Mouse (Mus musculus) stomach, postnatal 0 days (tissue): ENCODE results near the gene Mboat2. TPM values are rescaled to one million over a fixed set of nuclear protein-coding genes. Genes with fewer than 3 reads are reported as not detected.
A peak's percentile ranks its signal among the peaks of the same experiment; 100 is the strongest.

Experiments
- ATAC-seq: fragments of 200-750 bp; cut with Nextera tagmentation; 2 replicates; pipeline ENCODE4 v1.8.0; 2017; ENCODE audit not compliant: low FRiP score, low TSS enrichment
- DNase-seq: peaks from one replicate; pipeline ENCODE4 v3.0.0-alpha.2; 2016; ENCODE audit warnings: low spot score
- H3K27ac ChIP-seq: fragments of 300-500 bp; sonication (generic); replicated peaks from 2 replicates; pipeline ENCODE4 v1.5.1; 2014; ENCODE audit warnings: mild to moderate bottlenecking, control low read depth
- H3K27me3 ChIP-seq: fragments of 300-500 bp; sonication (generic); 2 replicates; pipeline ENCODE4 v1.6.1; 2014; ENCODE audit warnings: low read length; ENCODE audit not compliant: control insufficient read depth, insufficient read depth
- H3K36me3 ChIP-seq: fragments of 300-500 bp; sonication (generic); 2 replicates; pipeline ENCODE4 v1.6.1; 2014; ENCODE audit warnings: low read length, mixed read lengths; ENCODE audit not compliant: control insufficient read depth, insufficient read depth
- H3K4me1 ChIP-seq: fragments of 300-500 bp; sonication (generic); replicated peaks from 2 replicates; pipeline ENCODE4 v1.6.1; 2014; ENCODE audit warnings: antibody characterized with exemption; ENCODE audit not compliant: control insufficient read depth, insufficient read depth
- H3K4me2 ChIP-seq: fragments of 300-500 bp; sonication (generic); replicated peaks from 2 replicates; pipeline ENCODE4 v1.6.1; 2014; ENCODE audit warnings: low read depth, mild to moderate bottlenecking, control low read depth, moderate library complexity
- H3K4me3 ChIP-seq: fragments of 300-500 bp; sonication (generic); 2 replicates; pipeline ENCODE4 v1.5.1; 2014; ENCODE audit warnings: low read depth, low read length, control low read depth
- H3K9ac ChIP-seq: fragments of 300-500 bp; sonication (generic); 2 replicates; pipeline ENCODE4 v1.6.1; 2014; ENCODE audit warnings: mild to moderate bottlenecking, low read length, control low read depth, mixed read lengths
- H3K9me3 ChIP-seq: fragments of 300-500 bp; sonication (generic); 2 replicates; pipeline ENCODE4 v1.6.1; 2016; ENCODE audit warnings: low read length; ENCODE audit not compliant: control insufficient read depth
- CTCF ChIP-seq: IDR thresholded peaks from 2 replicates; pipeline ENCODE4 v1.5.1; 2016; ENCODE audit warnings: antibody characterized with exemption, low read depth, mild to moderate bottlenecking, moderate library complexity
- EP300 ChIP-seq: optimal IDR thresholded peaks from 2 replicates; pipeline ENCODE3; 2016; ENCODE audit warnings: antibody characterized with exemption
- WGBS: fragments of 180-500 bp; shearing (Covaris S2); extraction: QIAGEN DNeasy Blood & Tissue Kit; methylation state at CpG from one replicate; pipeline ENCODE4 v1.1.7; 2014; 5-methylcytosine and 5-hydroxymethylcytosine counted together
- polyA plus RNA-seq: library from polyadenylated mRNA; unstranded; fragments of >200 nt; fragmentation: Nextera tagmentation; extraction: Ambion mirVana; gene quantifications from 2 replicates; pipeline ENCODE4 v1.2.1, GENCODE M21; 2015

The Mboat2 gene
- polyA plus RNA-seq, 1 experiment from 2014 or later = 96.2 TPM

DNA sequence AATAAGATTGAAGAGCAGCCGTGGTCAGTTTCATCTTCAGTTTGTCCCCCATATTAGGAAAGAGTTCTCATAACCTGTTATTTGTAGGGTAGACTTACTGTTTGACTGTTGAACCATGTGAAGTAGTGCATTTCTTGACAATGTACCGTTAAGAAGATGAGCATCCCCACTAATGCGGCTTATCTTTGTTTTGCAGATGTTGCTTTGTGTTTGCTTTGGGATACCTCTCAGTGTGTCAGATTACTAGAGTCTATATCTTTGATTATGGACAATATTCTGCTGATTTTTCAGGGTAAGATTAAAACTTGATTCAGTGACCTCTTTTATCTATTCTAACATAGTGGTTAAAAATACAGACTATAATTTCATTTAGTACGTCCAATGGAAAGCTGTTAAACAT, 93.3 kb downstream of the Mboat2 start:
- Histone ChIP-seq H3K9ac (no peak overlapping the region), H3K4me3 (no peak overlapping the region), H3K4me1 (no peaks in the 10 kb centered on the region), H3K36me3 (no peaks in the 10 kb centered on the region), H3K27ac (no peak overlapping the region), H3K27me3 (no peaks in the 10 kb centered on the region), H3K4me2 (no peak overlapping the region), H3K9me3 (no peaks in the 10 kb centered on the region)
- DNase-seq (no peak), ATAC-seq (no peak)
- WGBS = 75% methylated on average over 4 of the region's 4 CpGs
- TF ChIP-seq CTCF = no peak
- no peak for TF ChIP-seq EP300

DNA sequence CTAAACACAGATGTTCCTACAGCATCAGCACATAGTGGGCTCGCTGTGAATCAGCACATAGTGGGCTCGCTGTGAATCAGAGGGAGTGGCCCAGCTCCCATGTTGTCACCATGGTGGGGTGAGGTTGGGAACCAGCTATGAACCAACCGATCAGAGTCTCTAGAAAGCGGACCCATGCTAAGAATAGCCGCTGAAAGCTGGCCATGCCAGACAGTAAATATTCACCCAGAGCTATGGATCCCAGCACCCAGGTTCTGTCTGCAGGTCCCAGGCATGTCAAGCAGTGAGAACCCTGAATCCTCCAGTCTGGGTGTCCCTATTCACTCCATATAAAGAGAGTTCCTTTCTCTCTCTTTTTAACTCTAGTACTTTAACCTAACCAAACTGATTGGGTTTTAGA, 94.6 kb downstream of the Mboat2 start:
- Histone ChIP-seq H3K4me2 (no peak overlapping the region), H3K4me3 (no peak overlapping the region), H3K27me3 (no peaks in the 10 kb centered on the region), H3K9ac (no peak overlapping the region), H3K27ac (no peak overlapping the region), H3K9me3 (no peaks in the 10 kb centered on the region), H3K4me1 (no peaks in the 10 kb centered on the region), H3K36me3 (no peaks in the 10 kb centered on the region)
- no peak for ATAC-seq
- TF ChIP-seq CTCF (no peak), EP300 (no peak)
- DNase-seq = no peak
- WGBS = 90% methylated on average over 5 of the region's 5 CpGs

DNA sequence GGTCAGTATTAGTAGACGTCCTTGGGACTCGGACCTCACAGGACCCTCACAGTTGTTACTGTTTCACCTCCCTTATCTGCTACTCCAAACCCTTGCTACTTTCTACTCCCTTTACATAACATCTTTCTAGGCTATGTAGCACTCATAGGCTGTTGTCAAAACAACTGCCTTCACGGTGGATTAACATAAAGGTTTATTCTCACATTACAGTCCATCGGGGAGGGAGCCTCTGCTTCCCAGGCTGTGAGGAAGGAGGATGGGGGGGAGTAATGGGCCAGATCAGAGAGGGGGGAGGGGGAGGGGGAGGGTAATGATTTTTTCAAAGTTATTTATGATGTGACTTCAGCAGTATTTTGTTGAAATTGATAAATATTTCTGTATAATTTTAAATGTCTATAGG, 95.0 kb downstream of the Mboat2 start:
- Histone ChIP-seq H3K9me3 (no peaks in the 10 kb centered on the region), H3K27ac (no peak overlapping the region), H3K9ac (no peak overlapping the region), H3K4me2 (no peak overlapping the region), H3K36me3 (no peaks in the 10 kb centered on the region), H3K4me3 (no peak overlapping the region), H3K4me1 (no peaks in the 10 kb centered on the region), H3K27me3 (no peaks in the 10 kb centered on the region)
- ATAC-seq (no peak), DNase-seq (no peak)
- WGBS = 59% methylated on average over 4 of the region's 4 CpGs
- TF ChIP-seq CTCF = no peak

DNA sequence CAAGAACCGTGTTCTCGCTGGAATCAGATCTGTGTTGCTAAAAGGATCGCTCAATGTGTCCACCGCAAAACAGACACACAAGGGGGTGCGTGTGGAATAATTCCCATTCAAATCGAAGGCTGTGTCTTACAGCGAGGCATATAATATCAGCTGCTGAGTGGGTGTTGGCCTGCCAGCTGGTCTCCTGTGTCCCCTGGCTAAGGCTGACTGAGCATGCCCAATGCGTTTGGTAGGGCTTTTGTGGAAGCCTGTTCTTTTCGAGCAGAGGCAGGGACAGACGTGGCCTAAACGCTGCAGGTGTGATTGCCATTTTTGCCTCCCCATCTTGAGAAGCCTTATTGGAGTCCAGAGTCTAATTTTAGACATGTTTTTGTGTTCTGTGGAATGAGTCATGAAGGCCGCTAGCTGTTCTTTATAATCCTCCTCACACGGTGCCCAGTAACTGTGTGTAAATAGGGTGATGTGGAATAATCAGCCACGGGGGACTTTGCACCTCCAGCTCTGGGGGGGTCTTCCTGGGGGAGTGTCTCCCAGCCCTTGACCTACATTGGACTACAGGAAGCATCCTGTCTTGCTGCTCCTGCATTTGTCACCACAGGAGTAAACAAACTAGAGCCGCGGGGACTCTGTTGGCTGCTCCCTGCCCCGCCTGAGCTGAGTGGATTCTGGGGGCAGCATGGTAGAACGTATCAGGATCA, 97.5 kb downstream of the Mboat2 start:
- Histone ChIP-seq H3K27me3 (no peaks in the 10 kb centered on the region), H3K27ac (no peak overlapping the region), H3K4me3 (no peak overlapping the region), H3K4me2 (no peak overlapping the region), H3K4me1 (no peaks in the 10 kb centered on the region), H3K9me3 (no peaks in the 10 kb centered on the region), H3K9ac (no peak overlapping the region), H3K36me3 (no peaks in the 10 kb centered on the region)
- peak; percentile 71 for DNase-seq
- TF ChIP-seq CTCF = no peak
- no peak for TF ChIP-seq EP300
- WGBS = 53% methylated on average over 18 of the region's 18 CpGs
- ATAC-seq = peak; percentile 91

DNA sequence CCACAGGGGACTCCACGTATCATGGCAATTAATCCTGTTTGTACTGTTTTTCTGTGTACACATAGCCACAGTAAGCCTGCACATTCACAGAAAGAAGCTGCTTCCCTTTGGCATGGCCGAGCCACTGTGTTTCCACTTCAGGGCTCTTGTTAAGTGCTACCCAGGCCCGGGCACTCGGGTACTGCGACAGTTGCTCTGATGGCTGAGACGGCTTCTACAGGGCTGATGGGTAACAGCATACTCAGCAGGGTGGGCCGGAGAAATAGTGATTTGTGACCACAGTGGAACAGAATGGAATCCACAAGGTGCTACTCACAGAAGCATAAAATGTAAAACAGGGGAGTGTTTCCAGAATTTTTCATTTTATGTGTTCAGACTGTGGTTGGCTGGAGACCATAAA, 98.4 kb downstream of the Mboat2 start:
- no peak overlapping the region for H3K9ac ChIP-seq
- no peaks in the 10 kb centered on the region for H3K4me1 ChIP-seq
- H3K27ac ChIP-seq = no peak overlapping the region
- H3K4me3 ChIP-seq = no peak overlapping the region
- DNase-seq (peak; percentile 18), ATAC-seq (no peak)
- no peaks in the 10 kb centered on the region for H3K27me3 ChIP-seq
- H3K9me3 ChIP-seq = no peaks in the 10 kb centered on the region
- TF ChIP-seq EP300 = no peak
- TF ChIP-seq CTCF = no peak
- 87% methylated on average over 7 of the region's 7 CpGs for WGBS
- no peaks in the 10 kb centered on the region for H3K36me3 ChIP-seq
- H3K4me2 ChIP-seq = no peak overlapping the region

DNA sequence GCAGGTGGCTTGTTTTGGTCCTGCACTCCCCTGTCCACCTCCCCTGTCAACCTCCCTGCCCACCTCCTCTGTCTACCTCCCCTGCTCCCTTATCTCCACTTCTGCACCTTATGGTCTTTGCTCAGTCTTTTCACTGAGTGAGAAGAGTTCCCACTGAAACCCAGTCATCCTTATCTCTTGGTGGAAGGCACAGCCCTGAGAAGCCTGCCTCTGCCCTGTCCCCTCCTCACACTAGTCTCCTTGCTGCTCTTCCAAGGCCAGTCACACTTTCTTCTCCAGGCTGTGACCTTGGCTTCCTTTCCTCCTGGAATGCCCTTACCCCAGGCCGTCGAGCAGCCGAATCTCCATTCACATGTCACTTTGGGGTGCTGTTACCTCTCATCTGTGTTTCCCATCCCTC, 100.1 kb downstream of the Mboat2 start:
- DNase-seq (no peak), ATAC-seq (no peak)
- WGBS = 79% methylated on average over 3 of the region's 3 CpGs
- H3K36me3 ChIP-seq = no peaks in the 10 kb centered on the region
- no peaks in the 10 kb centered on the region for H3K27me3 ChIP-seq
- no peak overlapping the region for H3K4me2 ChIP-seq
- H3K9ac ChIP-seq = no peak overlapping the region
- no peak overlapping the region for H3K27ac ChIP-seq
- TF ChIP-seq EP300 = no peak
- TF ChIP-seq CTCF = no peak
- no peak overlapping the region for H3K4me3 ChIP-seq
- H3K4me1 ChIP-seq = no peaks in the 10 kb centered on the region
- no peaks in the 10 kb centered on the region for H3K9me3 ChIP-seq
